Mouse (Mus musculus) heart, adult 2 months (tissue): ENCODE results near the gene Tcf7l2. TPM values are rescaled to one million over a fixed set of nuclear protein-coding genes. Genes with fewer than 3 reads are reported as not detected.

Experiments used
- DNase-seq, 2 experiments: peaks; one replicate each; pipeline ENCODE4 v3.0.0; 2021
- H3K27ac ChIP-seq: fragments of 200-600 bp; 2 replicates; pipeline ENCODE4 v1.8.1; 2022
- H3K27me3 ChIP-seq: fragments of 200-500 bp; 2 replicates; pipeline ENCODE4 v1.6.1; 2012; ENCODE audit warnings: mild to moderate bottlenecking, low read length, inconsistent platforms, mixed read lengths; ENCODE audit not compliant: control insufficient read depth, insufficient read depth
- H3K36me3 ChIP-seq: fragments of 200-500 bp; 2 replicates; pipeline ENCODE4 v1.6.1; 2012; ENCODE audit warnings: low read length, inconsistent platforms; ENCODE audit not compliant: control insufficient read depth, insufficient read depth
- H3K4me1 ChIP-seq: fragments of 200-500 bp; 2 replicates; pipeline ENCODE4 v1.6.1; 2011; ENCODE audit warnings: low read length; ENCODE audit not compliant: control insufficient read depth, insufficient read depth
- H3K4me3 ChIP-seq: fragments of 200-600 bp; 2 replicates; pipeline ENCODE4 v1.8.1; 2022
- H3K79me2 ChIP-seq: fragments of 200-500 bp; replicated peaks from 2 replicates; pipeline ENCODE4 v1.6.1; 2012; ENCODE audit warnings: mild to moderate bottlenecking, inconsistent platforms, low read length, moderate library complexity, mixed read lengths; ENCODE audit not compliant: control insufficient read depth, insufficient read depth
- H3K9ac ChIP-seq: fragments of 200-500 bp; 2 replicates; pipeline ENCODE4 v1.6.1; 2012; ENCODE audit warnings: low read depth, mild to moderate bottlenecking, control low read depth, inconsistent platforms, low read length, mixed read lengths
- CTCF ChIP-seq: fragments of 200-600 bp; IDR thresholded peaks from 2 replicates; pipeline ENCODE4 v1.8.1; 2022; ENCODE audit warnings: antibody characterized with exemption, mild to moderate bottlenecking, moderate library complexity
- EP300 ChIP-seq: fragments of 200-500 bp; IDR thresholded peaks from 2 replicates; pipeline ENCODE4 v1.6.1; 2011; ENCODE audit warnings: low read depth, low read length, control low read depth; ENCODE audit not compliant: insufficient read depth
- POLR2A ChIP-seq: fragments of 200-500 bp; IDR thresholded peaks from 2 replicates; pipeline ENCODE4 v1.6.1; 2011; ENCODE audit warnings: mild to moderate bottlenecking, low read depth, low read length, control low read depth; ENCODE audit not compliant: insufficient read depth
- WGBS: fragments of 180-500 bp; shearing (Covaris S2); methylation state at CpG from one replicate; pipeline ENCODE4 v1.1.7; 2018; 5-methylcytosine and 5-hydroxymethylcytosine counted together
- intact Hi-C: fragments of 180-260 bp; cut with DNase I; formaldehyde crosslinking; loops from one replicate; pipeline ENCODE4 v1.15.1; 2025
- polyA plus RNA-seq: library from polyadenylated mRNA; depleted of rRNA; stranded (reverse); fragments of >200 nt; gene quantifications from 2 replicates; pipeline ENCODE4 v1.2.3, GENCODE M21; 2012
- total RNA-seq, 2 experiments: library from RNA; stranded (reverse); gene quantifications; 2 replicates each; pipeline ENCODE4 v1.2.3; 2021

Tcf7l2 gene
- total and polyA plus RNA-seq, 3 experiments, result 11.1 to 14.4 (median 13.9) TPM

- 84% methylated on average over 6 of the region's 6 CpGs for WGBS
- Histone ChIP-seq H3K4me3 (no peak overlapping the region), H3K27ac (peak overlapping the region; percentile 36), H3K9ac (no peak overlapping the region), H3K36me3 (no peaks in the 10 kb centered on the region), H3K79me2 (0 out of 2 replicates have a peak, but pooled peaks cover 1% of the 10 kb centered on the region), H3K4me1 (peaks cover 32% of the 10 kb centered on the region), H3K27me3 (no peaks in the 10 kb centered on the region)
- TF ChIP-seq CTCF, result no peak
- no peak for TF ChIP-seq EP300
- intact Hi-C loops, result loop anchor here (2.0 to 5.0 kb wide), 2 partner anchors 45 kb away; no protein-coding TSS in a partner anchor
- no peak for DNase-seq
Observed at GRCm38 (mm10) chr19:55791886-55792285, 50.3 kb downstream of the Tcf7l2 start.

GRCm38 (mm10) chr19:55792571-55792970 is 51.0 kb downstream of the Tcf7l2 start:
- H3K9ac ChIP-seq, result no peak overlapping the region; the same call in 1 of the 2 replicates
- no peak for DNase-seq
- no peaks in the 10 kb centered on the region for H3K27me3 ChIP-seq
- no peak overlapping the region for H3K4me3 ChIP-seq
- H3K4me1 ChIP-seq, result peaks cover 35% of the 10 kb centered on the region
- 0 out of 2 replicates have a peak, but pooled peaks cover 1% of the 10 kb centered on the region for H3K79me2 ChIP-seq
- TF ChIP-seq CTCF, result no peak
- no peak for TF ChIP-seq POLR2A
- TF ChIP-seq EP300, result no peak
- no peaks in the 10 kb centered on the region for H3K36me3 ChIP-seq
- 41% methylated on average over 5 of the region's 5 CpGs for whole genome bisulfite sequencing
- H3K27ac ChIP-seq, result peak overlapping the region; percentile 45; the same call in 1 of the 2 replicates
- intact Hi-C loops, result loop anchor here (2.0 to 5.0 kb wide), 2 partner anchors 45 to 46 kb away; no protein-coding TSS in a partner anchor

GRCm38 (mm10) chr19:55793029-55793428 is 51.4 kb downstream of the Tcf7l2 start:
- H3K4me1 ChIP-seq, result peaks cover 39% of the 10 kb centered on the region
- no peaks in the 10 kb centered on the region for H3K36me3 ChIP-seq
- TF ChIP-seq EP300 (no peak), POLR2A (no peak), CTCF (no peak)
- H3K27me3 ChIP-seq, result no peaks in the 10 kb centered on the region
- H3K9ac ChIP-seq, result peak overlapping the region; percentile 21; the same call in 1 of the 2 replicates
- no peak overlapping the region; the same call in 1 of the 2 replicates for H3K4me3 ChIP-seq
- H3K79me2 ChIP-seq, result 0 out of 2 replicates have a peak, but pooled peaks cover 1% of the 10 kb centered on the region
- DNase-seq, result no peak
- intact Hi-C loops, result loop anchor here (2.0 to 5.0 kb wide), 2 partner anchors 44 to 46 kb away; no protein-coding TSS in a partner anchor
- peak overlapping the region; percentile 45; the same call in 1 of the 2 replicates for H3K27ac ChIP-seq
- 45% methylated on average over 4 of the region's 4 CpGs for WGBS

GRCm38 (mm10) chr19:55794194-55794945 is 52.8 kb downstream of the Tcf7l2 start:
- Histone ChIP-seq H3K79me2 (0 out of 2 replicates have a peak, but pooled peaks cover 1% of the 10 kb centered on the region), H3K27ac (no peak overlapping the region), H3K4me3 (no peak overlapping the region), H3K9ac (no peak overlapping the region), H3K36me3 (no peaks in the 10 kb centered on the region), H3K27me3 (no peaks in the 10 kb centered on the region), H3K4me1 (peaks cover 31% of the 10 kb centered on the region)
- WGBS, result 83% methylated on average over 8 of the region's 8 CpGs
- intact Hi-C loops, result loop anchor here (5.0 kb wide), 1 partner anchor 43 kb away; no protein-coding TSS in a partner anchor
- DNase-seq, result no peak
- no peak for TF ChIP-seq EP300
- no peak for TF ChIP-seq CTCF
- no peak for TF ChIP-seq POLR2A

GRCm38 (mm10) chr19:55794946-55795340 is 53.3 kb downstream of the Tcf7l2 start:
- Histone ChIP-seq H3K79me2 (0 out of 2 replicates have a peak, but pooled peaks cover 1% of the 10 kb centered on the region), H3K36me3 (no peaks in the 10 kb centered on the region), H3K9ac (no peak overlapping the region), H3K4me3 (no peak overlapping the region), H3K27ac (no peak overlapping the region), H3K27me3 (no peaks in the 10 kb centered on the region), H3K4me1 (peaks cover 27% of the 10 kb centered on the region)
- intact Hi-C loops, result loop anchor here (5.0 kb wide), 1 partner anchor 42 kb away; no protein-coding TSS in a partner anchor
- DNase-seq, result no peak
- no peak for TF ChIP-seq EP300
- TF ChIP-seq CTCF, result no peak
- no peak for TF ChIP-seq POLR2A
- WGBS, result 99% methylated on average over 5 of the region's 5 CpGs

GRCm38 (mm10) chr19:55795349-55795748 is 53.7 kb downstream of the Tcf7l2 start:
- Histone ChIP-seq H3K4me1 (peaks cover 25% of the 10 kb centered on the region), H3K79me2 (0 out of 2 replicates have a peak, but pooled peaks cover 1% of the 10 kb centered on the region), H3K4me3 (no peak overlapping the region), H3K27ac (no peak overlapping the region), H3K36me3 (no peaks in the 10 kb centered on the region), H3K9ac (no peak overlapping the region), H3K27me3 (no peaks in the 10 kb centered on the region)
- WGBS, result 59% methylated on average over 7 of the region's 7 CpGs
- no peak for DNase-seq
- intact Hi-C loops, result no loop called here
- TF ChIP-seq POLR2A, result no peak
- TF ChIP-seq EP300, result no peak
- no peak for TF ChIP-seq CTCF
